Mouse (Mus musculus) midbrain, embryonic 12.5 days (tissue): ENCODE measurements around the gene Apex2. TPM values are rescaled to one million over a fixed set of nuclear protein-coding genes. Genes with fewer than 3 reads are reported as not detected.
"Not testable (repeated sequence)": the region's sequence is repeated elsewhere in the genome, so short reads cannot be mapped to it uniquely, and the experiment has no call there.

ENCODE experiments used
- ATAC-seq: fragments of 200-750 bp; cut with Nextera tagmentation; 2 replicates; pipeline ENCODE4 v1.8.0; 2017; ENCODE audit warnings: low read depth, moderate TSS enrichment, moderate library complexity; ENCODE audit not compliant: low FRiP score
- H3K27ac ChIP-seq: fragments of 300-500 bp; sonication (generic); replicated peaks from 2 replicates; pipeline ENCODE4 v1.5.1; 2016; ENCODE audit warnings: mild to moderate bottlenecking
- H3K27me3 ChIP-seq: fragments of 300-500 bp; sonication (generic); 2 replicates; pipeline ENCODE4 v1.6.1; 2016; ENCODE audit warnings: mild to moderate bottlenecking
- H3K36me3 ChIP-seq: fragments of 300-500 bp; sonication (generic); 2 replicates; pipeline ENCODE4 v1.6.1; 2016
- H3K4me1 ChIP-seq: fragments of 300-500 bp; sonication (generic); 2 replicates; pipeline ENCODE4 v1.6.1; 2016
- H3K4me2 ChIP-seq: fragments of 300-500 bp; sonication (generic); replicated peaks from 2 replicates; pipeline ENCODE4 v1.6.1; 2016; ENCODE audit warnings: mild to moderate bottlenecking, moderate library complexity
- H3K4me3 ChIP-seq: fragments of 300-500 bp; sonication (generic); 2 replicates; pipeline ENCODE4 v1.5.1; 2016; ENCODE audit warnings: mild to moderate bottlenecking
- H3K9ac ChIP-seq: fragments of 300-500 bp; sonication (generic); replicated peaks from 2 replicates; pipeline ENCODE4 v1.6.1; 2016; ENCODE audit warnings: mild to moderate bottlenecking, moderate library complexity
- H3K9me3 ChIP-seq: fragments of 300-500 bp; sonication (generic); 2 replicates; pipeline ENCODE4 v1.6.1; 2016; ENCODE audit warnings: mild to moderate bottlenecking
- WGBS: fragments of 180-500 bp; shearing (Covaris S2); methylation state at CpG from one replicate; pipeline ENCODE4 v1.1.7; 2016; 5-methylcytosine and 5-hydroxymethylcytosine counted together
- polyA plus RNA-seq: library from polyadenylated mRNA; unstranded; fragments of >200 nt; fragmentation: Nextera tagmentation; extraction: Ambion mirVana; gene quantifications from 2 replicates; pipeline ENCODE4 v1.2.1, GENCODE M21; 2016

Gene Apex2
- polyA plus RNA-seq, 1 experiment from 2014 or later = 24.2 TPM

GRCm38 (mm10) chrX:150551986-150552385 lies 37.7 kb downstream of the Apex2 start:
- 87% methylated on average over 2 of the region's 2 CpGs for WGBS
- Histone ChIP-seq H3K4me3 (no peak overlapping the region), H3K27ac (no peak overlapping the region), H3K4me1 (no peaks in the 10 kb centered on the region), H3K36me3 (peaks cover 8% of the 10 kb centered on the region; the same call in 1 of the 2 replicates), H3K9me3 (no peaks in the 10 kb centered on the region), H3K27me3 (no peaks in the 10 kb centered on the region), H3K4me2 (no peak overlapping the region), H3K9ac (no peak overlapping the region)
- ATAC-seq = no peak

GRCm38 (mm10) chrX:150549639-150550038 lies 40.0 kb downstream of the Apex2 start:
- Histone ChIP-seq H3K27me3 (no peaks in the 10 kb centered on the region), H3K4me3 (no peak overlapping the region), H3K4me2 (no peak overlapping the region), H3K4me1 (no peaks in the 10 kb centered on the region), H3K36me3 (peaks cover 8% of the 10 kb centered on the region; the same call in 1 of the 2 replicates), H3K27ac (no peak overlapping the region), H3K9me3 (no peaks in the 10 kb centered on the region), H3K9ac (no peak overlapping the region)
- no peak for ATAC-seq
- 79% methylated on average over 3 of the region's 3 CpGs for WGBS

GRCm38 (mm10) chrX:150547239-150547638 lies 42.4 kb downstream of the Apex2 start, which contains the start of gene Alas2:
TSS of gene Alas2 (plus strand) at chrX:150547375.
- 41% methylated on average over 5 of the region's 5 CpGs for WGBS
- ATAC-seq = no peak
- Histone ChIP-seq H3K4me3 (no peak within 1 kb of the TSS), H3K4me1 (no peaks in the 10 kb centered on the region), H3K27ac (no peak within 1 kb of the TSS), H3K9ac (no peak within 1 kb of the TSS), H3K9me3 (no peaks in the 10 kb centered on the region), H3K4me2 (no peak within 1 kb of the TSS), H3K36me3 (0 out of 2 replicates have a peak, but pooled peaks cover 3% of the 10 kb centered on the region), H3K27me3 (no peaks in the 10 kb centered on the region)

- H3K4me2 ChIP-seq = no peak overlapping the region
- no peaks in the 10 kb centered on the region for H3K9me3 ChIP-seq
- H3K4me1 ChIP-seq = no peaks in the 10 kb centered on the region
- no peaks in the 10 kb centered on the region for H3K36me3 ChIP-seq
- ATAC-seq = no peak
- H3K27me3 ChIP-seq = no peaks in the 10 kb centered on the region
- no peak overlapping the region for H3K9ac ChIP-seq
- no peak overlapping the region for H3K27ac ChIP-seq
- H3K4me3 ChIP-seq = no peak overlapping the region
Observed at GRCm38 (mm10) chrX:150541684-150542083, 48.0 kb downstream of the Apex2 start.

GRCm38 (mm10) chrX:150540111-150540510 lies 49.6 kb downstream of the Apex2 start:
- no peak for ATAC-seq
- Histone ChIP-seq H3K4me3 (no peak overlapping the region), H3K4me1 (no peaks in the 10 kb centered on the region), H3K27ac (no peak overlapping the region), H3K9me3 (no peaks in the 10 kb centered on the region), H3K36me3 (no peaks in the 10 kb centered on the region), H3K4me2 (no peak overlapping the region), H3K9ac (no peak overlapping the region), H3K27me3 (no peaks in the 10 kb centered on the region)
- 89% methylated on average over 2 of the region's 2 CpGs for WGBS

- Histone ChIP-seq H3K9ac (no peak overlapping the region), H3K27me3 (no peaks in the 10 kb centered on the region), H3K27ac (no peak overlapping the region), H3K36me3 (no peaks in the 10 kb centered on the region), H3K4me1 (no peaks in the 10 kb centered on the region; the same call in 1 of the 2 replicates), H3K4me3 (no peak overlapping the region), H3K9me3 (no peaks in the 10 kb centered on the region), H3K4me2 (no peak overlapping the region)
- no peak for ATAC-seq
- 93% methylated on average over 1 of the region's 1 CpGs for WGBS
Observed at GRCm38 (mm10) chrX:150516477-150516876, 73.2 kb downstream of the Apex2 start.

- H3K4me2 ChIP-seq = no peak overlapping the region
- no peak for ATAC-seq
- no peak overlapping the region for H3K27ac ChIP-seq
- H3K36me3 ChIP-seq = no peaks in the 10 kb centered on the region
- no peaks in the 10 kb centered on the region; the same call in 1 of the 2 replicates for H3K4me1 ChIP-seq
- no peak overlapping the region for H3K9ac ChIP-seq
- H3K27me3 ChIP-seq = no peaks in the 10 kb centered on the region
- no peak overlapping the region for H3K4me3 ChIP-seq
- no peaks in the 10 kb centered on the region for H3K9me3 ChIP-seq
Observed at GRCm38 (mm10) chrX:150516015-150516414, 73.7 kb downstream of the Apex2 start.

GRCm38 (mm10) chrX:150514127-150514526 lies 75.5 kb downstream of the Apex2 start:
- no peaks in the 10 kb centered on the region for H3K27me3 ChIP-seq
- H3K36me3 ChIP-seq = no peaks in the 10 kb centered on the region
- ATAC-seq = no peak
- no peak overlapping the region for H3K4me3 ChIP-seq
- no peak overlapping the region for H3K9ac ChIP-seq
- no peaks in the 10 kb centered on the region; the same call in 1 of the 2 replicates for H3K4me1 ChIP-seq
- H3K9me3 ChIP-seq = no peaks in the 10 kb centered on the region
- no peak overlapping the region for H3K4me2 ChIP-seq
- WGBS = 65% methylated on average over 1 of the region's 1 CpGs
- no peak overlapping the region for H3K27ac ChIP-seq

GRCm38 (mm10) chrX:150511274-150511673 lies 78.4 kb downstream of the Apex2 start:
- H3K9me3 ChIP-seq = no peaks in the 10 kb centered on the region
- WGBS = 80% methylated on average over 6 of the region's 6 CpGs
- no peaks in the 10 kb centered on the region for H3K36me3 ChIP-seq
- no peak overlapping the region; the same call in 1 of the 2 replicates for H3K27ac ChIP-seq
- 0 out of 2 replicates have a peak, but pooled peaks have one; percentile 12 for ATAC-seq
- no peak overlapping the region for H3K4me3 ChIP-seq
- no peak overlapping the region for H3K4me2 ChIP-seq
- no peaks in the 10 kb centered on the region for H3K27me3 ChIP-seq
- no peaks in the 10 kb centered on the region; the same call in 1 of the 2 replicates for H3K4me1 ChIP-seq
- no peak overlapping the region for H3K9ac ChIP-seq

GRCm38 (mm10) chrX:150510631-150511030 lies 79.0 kb downstream of the Apex2 start:
- ATAC-seq = no peak
- no peak overlapping the region for H3K4me2 ChIP-seq
- WGBS = 49% methylated on average over 4 of the region's 4 CpGs
- no peak overlapping the region for H3K9ac ChIP-seq
- no peaks in the 10 kb centered on the region for H3K9me3 ChIP-seq
- H3K4me3 ChIP-seq = no peak overlapping the region
- no peaks in the 10 kb centered on the region for H3K36me3 ChIP-seq
- H3K4me1 ChIP-seq = no peaks in the 10 kb centered on the region; the same call in 1 of the 2 replicates
- no peak overlapping the region for H3K27ac ChIP-seq
- H3K27me3 ChIP-seq = no peaks in the 10 kb centered on the region

GRCm38 (mm10) chrX:150508696-150509095 lies 81.0 kb downstream of the Apex2 start:
- no peaks in the 10 kb centered on the region for H3K27me3 ChIP-seq
- no peak overlapping the region for H3K4me3 ChIP-seq
- no peak overlapping the region for H3K27ac ChIP-seq
- H3K4me2 ChIP-seq = no peak overlapping the region
- WGBS = 75% methylated on average over 6 of the region's 6 CpGs
- ATAC-seq = no peak
- H3K9me3 ChIP-seq = no peaks in the 10 kb centered on the region
- H3K36me3 ChIP-seq = no peaks in the 10 kb centered on the region
- no peaks in the 10 kb centered on the region for H3K4me1 ChIP-seq
- H3K9ac ChIP-seq = no peak overlapping the region

GRCm38 (mm10) chrX:150487811-150488210 lies 101.9 kb downstream of the Apex2 start:
- not testable (repeated sequence) for H3K4me2 ChIP-seq, H3K27ac ChIP-seq, ATAC-seq, H3K9me3 ChIP-seq, H3K4me3 ChIP-seq, H3K9ac ChIP-seq, H3K4me1 ChIP-seq, H3K27me3 ChIP-seq, H3K36me3 ChIP-seq
- 83% methylated on average over 5 of the region's 10 CpGs for WGBS
